Mouse (Mus musculus) kidney, postnatal 14 days (tissue): ENCODE results near the gene Mcpt2.
"Not testable (repeated sequence)": the region's sequence is repeated elsewhere in the genome, so short reads cannot be mapped to it uniquely, and the experiment has no call there.

ENCODE experiments used
- DNase-seq: peaks from one replicate; pipeline ENCODE4 v3.0.0; 2022; ENCODE audit warnings: mixed read lengths

Gene Mcpt2

GRCm38 (mm10) chr14:56041792-56042191, at the start of gene Mcpt2:
TSS of gene Mcpt2 (plus strand) at chr14:56042041.
- not testable (repeated sequence) for DNase-seq

GRCm38 (mm10) chr14:56013147-56013546, 28.7 kb upstream of the Mcpt2 start:
- DNase-seq = no peak

GRCm38 (mm10) chr14:56013924-56014323, 27.9 kb upstream of the Mcpt2 start:
- DNase-seq = no peak

GRCm38 (mm10) chr14:56017671-56018070, 24.2 kb upstream of the Mcpt2 start, which contains the start of gene Mcpt1:
TSS of gene Mcpt1 (plus strand) at chr14:56017971.
- DNase-seq = not testable (repeated sequence)

- DNase-seq = no peak
These were observed 22.4 kb upstream of the Mcpt2 start for GRCm38 (mm10) chr14:56019446-56019845.

- DNase-seq = not testable (repeated sequence)
These were observed 20.5 kb upstream of the Mcpt2 start for GRCm38 (mm10) chr14:56021305-56021704.

GRCm38 (mm10) chr14:56030395-56030794, 11.4 kb upstream of the Mcpt2 start, which contains the start of gene Mcpt9:
TSS of gene Mcpt9 (minus strand) at chr14:56030495.
- not testable (repeated sequence) for DNase-seq

- DNase-seq = no peak
These were observed 7.4 kb upstream of the Mcpt2 start for GRCm38 (mm10) chr14:56034433-56034832.

GRCm38 (mm10) chr14:56055408-56055807, 13.6 kb downstream of the Mcpt2 start:
- no peak for DNase-seq

GRCm38 (mm10) chr14:56057722-56058121, 15.9 kb downstream of the Mcpt2 start:
- DNase-seq = no peak

- DNase-seq = not testable (repeated sequence)
These were observed 20.4 kb downstream of the Mcpt2 start, which contains the start of gene Mcpt4 for GRCm38 (mm10) chr14:56062213-56062612. TSS of gene Mcpt4 (minus strand) at chr14:56062313.

GRCm38 (mm10) chr14:56082016-56082415, 40.2 kb downstream of the Mcpt2 start:
- DNase-seq = no peak

GRCm38 (mm10) chr14:56085167-56085566, 43.3 kb downstream of the Mcpt2 start, which contains the start of gene Mcpt8:
TSS of gene Mcpt8 (minus strand) at chr14:56085273.
- DNase-seq = no peak

GRCm38 (mm10) chr14:56086711-56087110, 44.9 kb downstream of the Mcpt2 start:
- no peak for DNase-seq

- DNase-seq = no peak
These were observed 51.5 kb downstream of the Mcpt2 start for GRCm38 (mm10) chr14:56093353-56093752.
